Mouse (Mus musculus): ENCODE results near the gene Cplx3. TPM values are rescaled to one million over a fixed set of nuclear protein-coding genes. Genes with fewer than 3 reads are reported as not detected.
A peak's percentile ranks its signal among the peaks of the same experiment; 100 is the strongest.

Cplx3 gene
- total RNA-seq, 2 experiments from 2014 or later = not detected

- intact Hi-C loops (cut with DNase I) = loop anchor here (5.0 kb wide), 2 partner anchors 97 to 117 kb away; partner anchors contain the start of gene Cox5a
- DNase-seq = no peak
Measured at GRCm38 (mm10) chr9:57639661-57640328, 33.7 kb upstream of the Cplx3 start.

GRCm38 (mm10) chr9:57638651-57639459 is 32.8 kb upstream of the Cplx3 start:
- DNase-seq = peak; percentile 39 to 48
- intact Hi-C loops (cut with DNase I) = no loop called here

GRCm38 (mm10) chr9:57637741-57638322 is 31.8 kb upstream of the Cplx3 start:
- intact Hi-C loops (cut with DNase I) = no loop called here
- peak; percentile 68 to 72 for DNase-seq

- no peak for DNase-seq
- intact Hi-C loops (cut with DNase I) = no loop called here
Measured at GRCm38 (mm10) chr9:57637272-57637671, 31.2 kb upstream of the Cplx3 start.

GRCm38 (mm10) chr9:57633481-57634024 is 27.5 kb upstream of the Cplx3 start:
- no peak for DNase-seq
- intact Hi-C loops (cut with DNase I) = no loop called here

- peak; percentile 85 to 89 for DNase-seq
- intact Hi-C loops (cut with DNase I) = loop anchor here (1.0 kb wide), 1 partner anchor 26 kb away; no protein-coding TSS in a partner anchor
Measured at GRCm38 (mm10) chr9:57629118-57629874, 23.2 kb upstream of the Cplx3 start.

- no peak for DNase-seq
- intact Hi-C loops (cut with DNase I) = loop anchor here (1.0 kb wide), 1 partner anchor 27 kb away; no protein-coding TSS in a partner anchor
Measured at GRCm38 (mm10) chr9:57628717-57629116, 22.6 kb upstream of the Cplx3 start.

- intact Hi-C loops (cut with DNase I) = no loop called here
- DNase-seq = peak in 1 of 2 experiments; percentile 1
Measured at GRCm38 (mm10) chr9:57627892-57628291, 21.8 kb upstream of the Cplx3 start.

GRCm38 (mm10) chr9:57627191-57627590 is 21.1 kb upstream of the Cplx3 start:
- no peak for DNase-seq
- intact Hi-C loops (cut with DNase I) = no loop called here

GRCm38 (mm10) chr9:57625674-57626500 is 19.8 kb upstream of the Cplx3 start:
- intact Hi-C loops (cut with DNase I) = no loop called here
- peak in 1 of 2 experiments; percentile 1 for DNase-seq

GRCm38 (mm10) chr9:57624295-57624694 is 18.2 kb upstream of the Cplx3 start:
- intact Hi-C loops (cut with DNase I) = no loop called here
- peak in 1 of 2 experiments; percentile 1 for DNase-seq

- intact Hi-C loops (cut with DNase I) = no loop called here
- no peak for DNase-seq
Measured at GRCm38 (mm10) chr9:57620674-57621073, 14.6 kb upstream of the Cplx3 start, which contains the start of gene Lman1l. Gene Lman1l, minus strand, starts transcription at chr9:57620774.

GRCm38 (mm10) chr9:57618854-57619253 is 12.8 kb upstream of the Cplx3 start:
- intact Hi-C loops (cut with DNase I) = no loop called here
- no peak for DNase-seq

- intact Hi-C loops (cut with DNase I) = no loop called here
- DNase-seq = no peak
Measured at GRCm38 (mm10) chr9:57617556-57618169, 11.6 kb upstream of the Cplx3 start.

GRCm38 (mm10) chr9:57614786-57615185 is 8.7 kb upstream of the Cplx3 start:
- intact Hi-C loops (cut with DNase I) = no loop called here

GRCm38 (mm10) chr9:57613975-57614374 is 7.9 kb upstream of the Cplx3 start:
- intact Hi-C loops (cut with DNase I) = no loop called here
- DNase-seq = no peak

More at GRCm38 (mm10) chr9:57614786-57615185, 8.7 kb upstream of the Cplx3 start:
- DNase-seq = no peak

GRCm38 (mm10) chr9:57612587-57612986 is 6.5 kb upstream of the Cplx3 start:
- no peak for DNase-seq
- intact Hi-C loops (cut with DNase I) = no loop called here

GRCm38 (mm10) chr9:57610359-57610826 is 4.3 kb upstream of the Cplx3 start:
- intact Hi-C loops (cut with DNase I) = no loop called here

GRCm38 (mm10) chr9:57609803-57610202 is 3.7 kb upstream of the Cplx3 start:
- intact Hi-C loops (cut with DNase I) = no loop called here
- DNase-seq = no peak

More at GRCm38 (mm10) chr9:57610359-57610826, 4.3 kb upstream of the Cplx3 start:
- no peak for DNase-seq

All from heart, postnatal 36 days (tissue).